Mouse (Mus musculus): ENCODE results near the gene Nphs1. TPM values are rescaled to one million over a fixed set of nuclear protein-coding genes. Genes with fewer than 3 reads are reported as not detected.
"Not testable (repeated sequence)": the region's sequence is repeated elsewhere in the genome, so short reads cannot be mapped to it uniquely, and the experiment has no call there.

Gene Nphs1
- polyA plus RNA-seq, 1 experiment from 2014 or later: 1.4 TPM

GRCm38 (mm10) chr7:30490251-30490956 lies 32.3 kb downstream of the Nphs1 start:
- Histone ChIP-seq H3K4me3 (replicated peaks; ENCODE audit: low read depth, low read length) (no peak overlapping the region), H3K27me3 (ENCODE audit: control insufficient read depth, insufficient read depth, low read length) (no peaks in the 10 kb centered on the region), H3K4me1 (ENCODE audit: control insufficient read depth, insufficient read depth, low read length) (no peaks in the 10 kb centered on the region), H3K9ac (replicated peaks; ENCODE audit: low read length) (no peak overlapping the region), H3K27ac (replicated peaks; ENCODE audit: low read depth, low read length) (no peak overlapping the region), H3K9me3 (ENCODE audit: control insufficient read depth, low read length) (no peaks in the 10 kb centered on the region), H3K36me3 (ENCODE audit: control insufficient read depth, insufficient read depth, low read length) (no peaks in the 10 kb centered on the region), H3K4me2 (ENCODE audit: low read length) (no peak overlapping the region)
- DNase-seq (peak; percentile 80), ATAC-seq (ENCODE audit: low FRiP score, low TSS enrichment) (no peak)
- WGBS: 30% methylated on average over 16 of the region's 16 CpGs

GRCm38 (mm10) chr7:30490957-30491307 lies 32.8 kb downstream of the Nphs1 start:
- peak; percentile 17 for DNase-seq
- H3K4me3 ChIP-seq (replicated peaks; ENCODE audit: low read depth, low read length): no peak overlapping the region
- H3K27me3 ChIP-seq (ENCODE audit: control insufficient read depth, insufficient read depth, low read length): no peaks in the 10 kb centered on the region
- ATAC-seq (ENCODE audit: low FRiP score, low TSS enrichment): no peak
- H3K36me3 ChIP-seq (ENCODE audit: control insufficient read depth, insufficient read depth, low read length): no peaks in the 10 kb centered on the region
- no peaks in the 10 kb centered on the region for H3K9me3 ChIP-seq (ENCODE audit: control insufficient read depth, low read length)
- no peak overlapping the region for H3K4me2 ChIP-seq (ENCODE audit: low read length)
- H3K4me1 ChIP-seq (ENCODE audit: control insufficient read depth, insufficient read depth, low read length): no peaks in the 10 kb centered on the region
- 15% methylated on average over 6 of the region's 6 CpGs for WGBS
- H3K27ac ChIP-seq (replicated peaks; ENCODE audit: low read depth, low read length): no peak overlapping the region
- H3K9ac ChIP-seq (replicated peaks; ENCODE audit: low read length): no peak overlapping the region

GRCm38 (mm10) chr7:30492765-30493164 lies 34.6 kb downstream of the Nphs1 start:
- no peak for ATAC-seq (ENCODE audit: low FRiP score, low TSS enrichment)
- whole genome bisulfite sequencing: 17% methylated on average over 4 of the region's 4 CpGs
- no peaks in the 10 kb centered on the region for H3K9me3 ChIP-seq (ENCODE audit: control insufficient read depth, low read length)
- H3K27ac ChIP-seq (replicated peaks; ENCODE audit: low read depth, low read length): no peak overlapping the region
- no peak overlapping the region for H3K4me3 ChIP-seq (replicated peaks; ENCODE audit: low read depth, low read length)
- H3K9ac ChIP-seq (replicated peaks; ENCODE audit: low read length): no peak overlapping the region
- H3K27me3 ChIP-seq (ENCODE audit: control insufficient read depth, insufficient read depth, low read length): no peaks in the 10 kb centered on the region
- peak; percentile 86 for DNase-seq
- H3K4me1 ChIP-seq (ENCODE audit: control insufficient read depth, insufficient read depth, low read length): no peaks in the 10 kb centered on the region
- no peak overlapping the region for H3K4me2 ChIP-seq (ENCODE audit: low read length)
- no peaks in the 10 kb centered on the region for H3K36me3 ChIP-seq (ENCODE audit: control insufficient read depth, insufficient read depth, low read length)

GRCm38 (mm10) chr7:30493401-30493931 lies 35.4 kb downstream of the Nphs1 start, which contains the start of gene Prodh2:
Gene Prodh2, plus strand, starts transcription at chr7:30493622.
- no peak within 1 kb of the TSS for H3K4me2 ChIP-seq (ENCODE audit: low read length)
- no peaks in the 10 kb centered on the region for H3K9me3 ChIP-seq (ENCODE audit: control insufficient read depth, low read length)
- no peak within 1 kb of the TSS for H3K27ac ChIP-seq (replicated peaks; ENCODE audit: low read depth, low read length)
- WGBS: 58% methylated on average over 11 of the region's 11 CpGs
- H3K4me3 ChIP-seq (replicated peaks; ENCODE audit: low read depth, low read length): no peak within 1 kb of the TSS
- no peak within 1 kb of the TSS for H3K9ac ChIP-seq (replicated peaks; ENCODE audit: low read length)
- ATAC-seq (ENCODE audit: low FRiP score, low TSS enrichment) (no peak), DNase-seq (no peak)
- H3K4me1 ChIP-seq (ENCODE audit: control insufficient read depth, insufficient read depth, low read length): no peaks in the 10 kb centered on the region
- no peaks in the 10 kb centered on the region for H3K36me3 ChIP-seq (ENCODE audit: control insufficient read depth, insufficient read depth, low read length)
- H3K27me3 ChIP-seq (ENCODE audit: control insufficient read depth, insufficient read depth, low read length): no peaks in the 10 kb centered on the region

- H3K36me3 ChIP-seq (ENCODE audit: control insufficient read depth, insufficient read depth, low read length); ATAC-seq (ENCODE audit: low FRiP score, low TSS enrichment); H3K4me3 ChIP-seq (replicated peaks; ENCODE audit: low read depth, low read length); H3K4me2 ChIP-seq (ENCODE audit: low read length); H3K9ac ChIP-seq (replicated peaks; ENCODE audit: low read length); DNase-seq; H3K4me1 ChIP-seq (ENCODE audit: control insufficient read depth, insufficient read depth, low read length); H3K27me3 ChIP-seq (ENCODE audit: control insufficient read depth, insufficient read depth, low read length); H3K9me3 ChIP-seq (ENCODE audit: control insufficient read depth, low read length); H3K27ac ChIP-seq (replicated peaks; ENCODE audit: low read depth, low read length): not testable (repeated sequence)
- WGBS: 64% methylated on average over 5 of the region's 5 CpGs
These were observed 37.5 kb downstream of the Nphs1 start for GRCm38 (mm10) chr7:30495506-30496042.

- not testable (repeated sequence) for H3K4me1 ChIP-seq (ENCODE audit: control insufficient read depth, insufficient read depth, low read length); ATAC-seq (ENCODE audit: low FRiP score, low TSS enrichment); H3K4me3 ChIP-seq (replicated peaks; ENCODE audit: low read depth, low read length); H3K36me3 ChIP-seq (ENCODE audit: control insufficient read depth, insufficient read depth, low read length); H3K4me2 ChIP-seq (ENCODE audit: low read length); H3K27ac ChIP-seq (replicated peaks; ENCODE audit: low read depth, low read length); H3K27me3 ChIP-seq (ENCODE audit: control insufficient read depth, insufficient read depth, low read length); H3K9me3 ChIP-seq (ENCODE audit: control insufficient read depth, low read length); H3K9ac ChIP-seq (replicated peaks; ENCODE audit: low read length)
- peak; percentile 39 for DNase-seq
- 76% methylated on average over 5 of the region's 5 CpGs for WGBS
These were observed 43.0 kb downstream of the Nphs1 start for GRCm38 (mm10) chr7:30501159-30501558.

- no peak overlapping the region for H3K4me2 ChIP-seq (ENCODE audit: low read length)
- no peak for ATAC-seq (ENCODE audit: low FRiP score, low TSS enrichment)
- 85% methylated on average over 4 of the region's 4 CpGs for WGBS
These were observed 49.9 kb downstream of the Nphs1 start for GRCm38 (mm10) chr7:30508061-30508460.

GRCm38 (mm10) chr7:30515003-30515760 lies 57.1 kb downstream of the Nphs1 start:
- H3K27me3 ChIP-seq (ENCODE audit: control insufficient read depth, insufficient read depth, low read length): no peaks in the 10 kb centered on the region
- 55% methylated on average over 24 of the region's 24 CpGs for WGBS
- no peaks in the 10 kb centered on the region for H3K4me1 ChIP-seq (ENCODE audit: control insufficient read depth, insufficient read depth, low read length)
- H3K36me3 ChIP-seq (ENCODE audit: control insufficient read depth, insufficient read depth, low read length): no peaks in the 10 kb centered on the region
- H3K9me3 ChIP-seq (ENCODE audit: control insufficient read depth, low read length): no peaks in the 10 kb centered on the region
- ATAC-seq (ENCODE audit: low FRiP score, low TSS enrichment) (no peak), DNase-seq (no peak)
- no peak overlapping the region for H3K4me2 ChIP-seq (ENCODE audit: low read length)
- no peak overlapping the region for H3K4me3 ChIP-seq (replicated peaks; ENCODE audit: low read depth, low read length)
- no peak overlapping the region for H3K9ac ChIP-seq (replicated peaks; ENCODE audit: low read length)
- no peak overlapping the region for H3K27ac ChIP-seq (replicated peaks; ENCODE audit: low read depth, low read length)

More at GRCm38 (mm10) chr7:30508061-30508460, 49.9 kb downstream of the Nphs1 start:
- H3K36me3 ChIP-seq (ENCODE audit: control insufficient read depth, insufficient read depth, low read length): no peaks in the 10 kb centered on the region
- H3K4me3 ChIP-seq (replicated peaks; ENCODE audit: low read depth, low read length): no peak overlapping the region
- H3K27ac ChIP-seq (replicated peaks; ENCODE audit: low read depth, low read length): no peak overlapping the region
- H3K9me3 ChIP-seq (ENCODE audit: control insufficient read depth, low read length): no peaks in the 10 kb centered on the region
- no peaks in the 10 kb centered on the region for H3K27me3 ChIP-seq (ENCODE audit: control insufficient read depth, insufficient read depth, low read length)
- H3K9ac ChIP-seq (replicated peaks; ENCODE audit: low read length): no peak overlapping the region
- no peak for DNase-seq
- H3K4me1 ChIP-seq (ENCODE audit: control insufficient read depth, insufficient read depth, low read length): no peaks in the 10 kb centered on the region
